Mouse (Mus musculus) urinary bladder, postnatal 4 days (tissue): Measurements from ENCODE around the gene Nrxn1.
"Not testable (repeated sequence)": the region's sequence is repeated elsewhere in the genome, so short reads cannot be mapped to it uniquely, and the experiment has no call there.

Source experiments
- DNase-seq, 2 experiments: peaks; one replicate each; pipeline ENCODE4 v3.0.0; 2021 to 2022; ENCODE audit warnings: low spot score in 2 of 2

The Nrxn1 gene

GRCm38 (mm10) chr17:90271165-90271564 lies 821.7 kb downstream of the Nrxn1 start:
- no peak for DNase-seq

GRCm38 (mm10) chr17:90269143-90269542 lies 823.7 kb downstream of the Nrxn1 start:
- DNase-seq, result no peak

DNA sequence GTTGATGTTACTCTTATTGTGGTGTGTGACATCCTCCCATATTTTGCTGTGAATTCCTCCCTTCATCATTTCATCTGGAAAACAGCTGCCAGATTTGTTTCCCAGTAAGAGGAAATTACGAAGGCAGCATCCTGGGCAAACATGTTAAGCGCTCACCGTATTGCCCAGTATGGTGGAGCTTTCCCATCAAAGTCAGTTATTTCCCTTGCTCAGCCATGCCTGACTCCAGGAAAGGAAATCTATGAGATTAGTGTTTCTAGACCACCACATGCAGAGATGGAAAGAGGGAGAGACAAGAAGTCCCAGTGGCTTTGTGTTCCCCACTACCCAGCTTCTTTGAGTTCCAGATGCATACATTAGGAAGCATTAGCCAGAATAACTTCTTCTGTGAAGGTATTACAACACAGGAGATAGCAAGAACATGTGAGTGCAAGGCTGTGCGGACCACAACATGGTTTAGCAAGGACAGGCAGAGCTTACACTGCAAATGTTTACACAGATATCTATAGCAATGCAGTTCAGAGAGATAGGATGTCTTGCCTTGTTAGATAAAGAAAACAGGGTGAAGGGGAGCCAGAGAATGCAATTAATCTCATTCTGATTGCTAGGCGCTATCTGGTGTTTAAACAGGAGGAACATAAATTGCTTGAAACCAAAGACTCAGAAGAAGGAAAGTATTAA lies 839.3 kb downstream of the Nrxn1 start:
- DNase-seq, result no peak

- no peak for DNase-seq
These were observed 840.7 kb downstream of the Nrxn1 start for GRCm38 (mm10) chr17:90252196-90252595.

- DNase-seq, result no peak
These were observed 845.6 kb downstream of the Nrxn1 start for GRCm38 (mm10) chr17:90247071-90247849.

DNA sequence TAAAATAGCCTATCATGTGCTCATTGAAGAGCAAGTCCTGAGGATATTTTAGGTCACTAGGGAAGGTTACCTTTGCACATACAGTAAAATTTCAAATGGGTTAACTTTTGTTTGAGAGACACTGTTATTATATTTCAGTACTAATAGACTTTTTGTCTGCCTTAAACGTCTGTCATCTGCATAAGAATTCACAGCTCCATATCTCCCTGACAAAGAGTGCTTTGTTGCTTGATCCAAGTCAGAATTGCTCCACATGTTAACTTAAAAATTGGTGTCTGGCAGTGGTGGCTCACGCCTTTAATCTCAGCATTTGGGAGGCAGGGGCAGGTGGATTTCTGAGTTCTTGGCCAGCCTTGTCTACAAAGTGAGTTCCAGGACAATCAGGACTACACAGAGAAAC lies 848.5 kb downstream of the Nrxn1 start:
- no peak for DNase-seq

DNA sequence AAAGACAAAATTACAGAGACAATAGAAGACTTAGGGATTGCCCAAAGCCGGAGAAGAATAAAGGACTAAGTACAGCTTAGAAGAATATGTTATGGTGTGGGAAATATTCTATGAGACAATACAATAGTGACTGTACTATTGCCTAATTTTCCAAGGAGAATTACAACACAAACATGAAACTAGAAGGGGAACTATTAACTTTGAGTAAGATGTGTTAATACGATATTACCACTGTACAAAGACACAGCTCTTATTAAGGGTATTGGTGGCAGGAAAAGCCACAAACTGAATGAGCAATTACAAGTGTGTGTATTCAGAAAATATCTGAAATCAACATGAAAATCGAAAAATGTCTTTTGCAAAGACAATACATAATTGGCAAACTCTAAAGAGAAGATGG lies 853.9 kb downstream of the Nrxn1 start:
- DNase-seq, result no peak

GRCm38 (mm10) chr17:90238517-90238916 lies 854.4 kb downstream of the Nrxn1 start:
- DNase-seq, result no peak

DNA sequence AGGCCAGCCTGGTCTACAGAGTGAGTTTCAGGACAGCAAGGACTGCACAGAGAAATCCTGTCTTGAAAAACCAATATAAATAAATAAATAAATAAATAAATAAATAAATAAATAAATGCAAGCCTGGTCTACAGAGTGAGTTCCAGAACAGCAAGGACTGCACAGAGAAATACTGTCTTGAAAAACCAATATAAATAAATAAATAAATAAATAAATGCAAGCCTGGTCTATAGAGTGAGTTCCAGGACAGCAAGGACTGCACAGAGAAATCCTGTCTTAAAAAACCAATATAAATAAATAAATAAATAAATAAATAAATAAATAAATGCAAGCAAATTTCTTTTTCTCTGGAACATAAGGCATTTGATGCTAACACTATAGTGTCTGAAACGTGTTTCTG lies 857.2 kb downstream of the Nrxn1 start:
- not testable (repeated sequence) for DNase-seq

DNA sequence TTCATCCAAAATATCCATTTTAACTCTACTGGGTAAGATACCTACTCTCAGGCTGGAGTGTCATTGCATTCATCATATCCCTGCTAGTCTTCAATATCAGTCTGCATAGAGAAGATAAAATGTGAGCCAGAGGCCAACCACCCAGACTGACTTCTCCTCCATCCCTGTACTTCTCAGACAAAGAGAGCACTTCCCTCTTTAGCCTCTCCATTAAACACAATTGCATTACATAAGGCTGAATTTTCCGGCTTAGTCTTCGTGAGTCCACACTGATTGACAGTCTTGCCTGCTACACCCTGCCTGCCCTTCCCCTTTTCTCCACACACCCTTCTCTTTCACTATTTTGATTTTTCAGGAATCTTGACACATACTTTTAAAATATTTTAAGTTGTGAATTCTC lies 858.1 kb downstream of the Nrxn1 start:
- DNase-seq, result no peak

DNA sequence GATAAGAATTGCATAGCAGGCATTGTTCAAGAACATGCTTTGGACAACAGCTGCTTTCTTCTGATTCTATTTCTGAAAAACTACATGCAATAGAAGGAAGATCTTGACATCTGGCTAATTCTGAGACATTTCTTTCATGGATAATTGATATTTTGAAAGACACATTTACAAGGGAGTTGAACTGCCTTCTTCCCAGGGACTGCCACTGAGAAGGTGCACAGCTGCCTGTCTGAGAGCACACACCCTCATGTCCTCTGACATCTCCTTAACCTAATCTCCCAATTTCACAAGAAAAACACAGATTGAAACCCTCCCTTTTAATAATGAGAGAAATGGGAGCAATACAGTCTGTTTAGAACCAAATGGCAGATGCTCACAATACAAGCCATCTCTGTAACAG lies 884.3 kb downstream of the Nrxn1 start:
- DNase-seq, result no peak

- DNase-seq, result no peak
These were observed 885.3 kb downstream of the Nrxn1 start for GRCm38 (mm10) chr17:90207617-90208016.

- DNase-seq, result no peak
These were observed 888.9 kb downstream of the Nrxn1 start for GRCm38 (mm10) chr17:90203993-90204392.

- DNase-seq, result no peak
These were observed 890.1 kb downstream of the Nrxn1 start for GRCm38 (mm10) chr17:90202785-90203184.

GRCm38 (mm10) chr17:90196772-90197171 lies 896.1 kb downstream of the Nrxn1 start:
- no peak for DNase-seq

DNA sequence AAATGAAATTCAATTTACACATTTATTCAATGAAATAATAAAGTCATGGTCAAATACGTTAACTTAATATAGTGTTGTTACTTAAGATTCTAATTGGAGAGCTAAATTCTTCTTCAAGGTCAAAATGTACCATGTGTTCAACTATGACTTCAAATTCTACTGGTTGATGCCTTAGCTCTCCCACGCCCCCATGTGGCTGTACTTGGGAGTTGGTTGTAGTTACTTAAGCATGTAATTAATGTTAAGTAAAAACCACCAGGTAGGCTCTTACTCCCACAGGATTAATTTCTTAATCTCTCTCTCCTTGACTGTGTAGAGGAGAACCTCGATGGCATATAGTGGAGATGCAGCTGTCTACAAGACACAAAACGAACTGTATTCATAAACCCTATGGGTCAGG lies 951.3 kb downstream of the Nrxn1 start:
- DNase-seq, result peak in 1 of 2 experiments; percentile 59

DNA sequence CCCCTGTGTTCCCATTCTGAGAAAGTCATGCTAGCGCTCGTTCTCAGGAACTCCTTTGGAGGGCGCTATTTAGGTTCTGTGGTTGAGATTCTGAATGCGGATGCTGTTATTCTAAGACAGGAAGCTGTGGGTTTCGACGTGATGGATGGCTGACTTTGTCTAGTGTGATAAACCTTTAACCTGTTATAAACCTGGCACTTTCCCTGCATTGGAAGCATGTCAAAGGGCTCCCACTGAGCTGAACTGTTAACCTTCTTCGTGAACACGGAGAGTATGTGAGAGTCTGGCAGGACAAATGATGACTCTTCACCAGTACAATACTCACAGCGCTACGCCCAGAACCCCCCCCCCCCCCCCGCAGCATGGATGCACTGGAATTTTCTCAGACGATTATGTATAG lies 962.0 kb downstream of the Nrxn1 start:
- DNase-seq, result no peak

DNA sequence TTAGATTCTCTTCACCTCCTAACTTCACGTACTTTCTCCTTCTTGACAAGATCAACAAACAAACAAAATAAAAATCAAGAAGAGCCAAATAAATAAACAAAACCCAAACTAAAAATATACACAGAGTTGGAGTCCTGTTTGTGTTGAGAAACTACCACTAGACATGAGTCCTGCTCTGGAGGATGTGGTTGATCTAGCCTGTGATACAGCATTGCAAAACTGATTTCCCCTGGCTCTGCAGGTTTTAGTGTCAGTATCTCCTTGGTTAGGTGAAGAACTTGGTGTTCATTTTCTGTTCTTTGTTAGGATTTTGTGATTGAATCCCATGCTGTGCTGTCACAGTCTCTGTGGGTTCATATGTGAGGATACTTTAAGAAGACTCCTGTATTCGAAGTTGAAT lies 963.7 kb downstream of the Nrxn1 start:
- DNase-seq, result no peak

GRCm38 (mm10) chr17:90127561-90127960 lies 965.3 kb downstream of the Nrxn1 start:
- DNase-seq, result no peak

DNA sequence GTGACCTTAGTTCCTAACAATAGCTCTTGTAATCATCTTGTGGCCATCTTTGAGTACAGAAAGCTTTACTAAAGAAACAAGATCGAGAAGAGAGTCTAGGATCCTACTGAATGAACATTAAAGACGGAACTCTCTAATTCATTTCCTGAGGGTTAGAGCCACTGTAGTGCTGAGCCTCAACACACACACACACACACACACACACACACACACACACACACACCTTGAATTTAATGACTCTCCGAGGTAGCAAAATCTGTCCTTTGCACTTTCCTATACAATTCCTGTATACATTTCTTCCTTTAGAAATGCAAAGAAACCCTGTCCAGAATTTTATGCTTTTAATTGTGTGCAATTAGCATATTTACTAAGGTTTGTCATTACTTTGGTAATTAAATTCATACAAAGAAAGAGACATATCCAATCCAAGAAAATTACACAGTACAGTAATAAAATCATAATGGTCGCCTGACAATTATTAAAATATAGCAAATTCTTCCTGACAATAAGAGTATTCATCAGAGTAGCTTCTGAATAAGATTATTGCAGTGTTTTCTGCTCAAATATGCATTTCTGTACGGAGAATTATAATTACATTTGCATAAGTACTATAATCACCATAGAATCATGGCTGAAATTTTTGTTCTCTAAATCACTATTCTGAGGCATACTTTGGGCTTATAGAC lies 969.9 kb downstream of the Nrxn1 start:
- no peak for DNase-seq

DNA sequence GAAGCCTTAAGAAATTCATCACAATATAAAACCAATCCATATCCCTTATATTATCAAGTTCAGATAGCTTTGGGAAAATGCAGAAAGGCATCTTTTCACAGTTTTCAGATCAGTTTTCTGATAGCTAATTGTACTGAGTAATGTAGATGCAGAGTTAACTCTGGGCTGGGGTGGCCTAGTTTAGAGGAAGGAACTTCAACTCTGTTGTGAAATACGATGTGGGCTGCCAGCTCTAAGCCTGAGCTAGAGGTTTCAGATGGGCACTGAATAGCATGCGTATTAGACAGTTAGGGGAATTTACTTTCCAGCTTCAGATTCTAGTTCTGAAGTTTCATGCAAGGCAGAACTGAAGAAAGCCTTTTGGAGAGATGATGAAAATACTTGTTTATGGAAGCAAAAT lies 976.6 kb downstream of the Nrxn1 start:
- DNase-seq, result no peak

GRCm38 (mm10) chr17:90094999-90095398 lies 997.9 kb downstream of the Nrxn1 start:
- DNase-seq, result no peak

GRCm38 (mm10) chr17:90088314-90088650 lies 1004.6 kb downstream of the Nrxn1 start:
- peak; percentile 44 to 71 for DNase-seq
